Mouse (Mus musculus) G1E (cell line): ENCODE results near the gene Acp1.

Source experiments
- CTCF ChIP-seq: IDR thresholded peaks from 2 replicates; pipeline ENCODE4 v1.5.1; 2012; ENCODE audit warnings: low read depth, low read length, inconsistent platforms, mixed read lengths
- GATA1 ChIP-seq: IDR thresholded peaks from 2 replicates; pipeline ENCODE4 v1.6.1; 2012; ENCODE audit warnings: borderline replicate concordance, low read length, inconsistent platforms, mixed read lengths
- POLR2AphosphoS5 ChIP-seq: IDR thresholded peaks from 2 replicates; pipeline ENCODE4 v1.6.1; 2012; ENCODE audit warnings: low read depth, low read length, inconsistent platforms; ENCODE audit not compliant: insufficient replicate concordance
- TAL1 ChIP-seq: conservative IDR thresholded peaks from 2 replicates; pipeline ENCODE4 v1.6.1; 2012; ENCODE audit warnings: low read depth, low read length, inconsistent platforms, mixed read lengths

GRCm38 (mm10) chr12:30944197-30944596 lies 32.8 kb upstream of the Acp1 start:
- no peak for TF ChIP-seq CTCF
- no peak for TF ChIP-seq TAL1
- no peak for TF ChIP-seq GATA1
- no peak for TF ChIP-seq POLR2AphosphoS5
